Mouse (Mus musculus) embryonic facial prominence, embryonic 12.5 days (tissue): ENCODE results near the gene Usp20. TPM values are rescaled to one million over a fixed set of nuclear protein-coding genes. Genes with fewer than 3 reads are reported as not detected.
A peak's percentile ranks its signal among the peaks of the same experiment; 100 is the strongest.

Experiments used
- ATAC-seq: fragments of 200-750 bp; cut with Nextera tagmentation; 2 replicates; pipeline ENCODE4 v1.8.0; 2017; ENCODE audit not compliant: insufficient number of reproducible peaks, insufficient read depth, low FRiP score, low TSS enrichment
- H3K27ac ChIP-seq: fragments of 300-500 bp; sonication (generic); 2 replicates; pipeline ENCODE4 v1.5.1; 2016; ENCODE audit warnings: mild to moderate bottlenecking
- H3K27me3 ChIP-seq: fragments of 300-500 bp; sonication (generic); 2 replicates; pipeline ENCODE4 v1.6.1; 2016; ENCODE audit warnings: mild to moderate bottlenecking, moderate library complexity
- H3K36me3 ChIP-seq: fragments of 300-500 bp; sonication (generic); 2 replicates; pipeline ENCODE4 v1.6.1; 2016; ENCODE audit warnings: mild to moderate bottlenecking
- H3K4me1 ChIP-seq: fragments of 300-500 bp; sonication (generic); 2 replicates; pipeline ENCODE4 v1.6.1; 2016
- H3K4me2 ChIP-seq: fragments of 300-500 bp; sonication (generic); replicated peaks from 2 replicates; pipeline ENCODE4 v1.6.1; 2016; ENCODE audit warnings: mild to moderate bottlenecking, moderate library complexity
- H3K4me3 ChIP-seq: fragments of 300-500 bp; sonication (generic); 2 replicates; pipeline ENCODE4 v1.5.1; 2016; ENCODE audit warnings: mild to moderate bottlenecking
- H3K9ac ChIP-seq: fragments of 300-500 bp; sonication (generic); 2 replicates; pipeline ENCODE4 v1.6.1; 2016; ENCODE audit warnings: mild to moderate bottlenecking, moderate library complexity
- H3K9me3 ChIP-seq: fragments of 300-500 bp; sonication (generic); 2 replicates; pipeline ENCODE4 v1.6.1; 2016; ENCODE audit warnings: mild to moderate bottlenecking, moderate library complexity
- WGBS: fragments of 180-500 bp; shearing (Covaris S2); methylation state at CpG from one replicate; pipeline ENCODE4 v1.1.7; 2016; 5-methylcytosine and 5-hydroxymethylcytosine counted together
- polyA plus RNA-seq: library from polyadenylated mRNA; unstranded; fragments of >200 nt; fragmentation: Nextera tagmentation; extraction: Ambion mirVana; gene quantifications from 2 replicates; pipeline ENCODE4 v1.2.1, GENCODE M21; 2016

Gene Usp20
- polyA plus RNA-seq, 1 experiment from 2014 or later, result 24.5 TPM

- WGBS, result 68% methylated on average over 6 of the region's 6 CpGs
- ATAC-seq, result no peak
- Histone ChIP-seq H3K4me1 (peaks cover 24% of the 10 kb centered on the region), H3K9ac (peak overlapping the region; percentile 88), H3K4me3 (peak overlapping the region; percentile 89; the same call in 1 of the 2 replicates), H3K27me3 (no peaks in the 10 kb centered on the region), H3K4me2 (peak overlapping the region; percentile 83), H3K27ac (no peak overlapping the region), H3K9me3 (no peaks in the 10 kb centered on the region), H3K36me3 (peaks cover 47% of the 10 kb centered on the region)
Observed at GRCm38 (mm10) chr2:30954797-30955196, 27.3 kb upstream of the Usp20 start.

DNA sequence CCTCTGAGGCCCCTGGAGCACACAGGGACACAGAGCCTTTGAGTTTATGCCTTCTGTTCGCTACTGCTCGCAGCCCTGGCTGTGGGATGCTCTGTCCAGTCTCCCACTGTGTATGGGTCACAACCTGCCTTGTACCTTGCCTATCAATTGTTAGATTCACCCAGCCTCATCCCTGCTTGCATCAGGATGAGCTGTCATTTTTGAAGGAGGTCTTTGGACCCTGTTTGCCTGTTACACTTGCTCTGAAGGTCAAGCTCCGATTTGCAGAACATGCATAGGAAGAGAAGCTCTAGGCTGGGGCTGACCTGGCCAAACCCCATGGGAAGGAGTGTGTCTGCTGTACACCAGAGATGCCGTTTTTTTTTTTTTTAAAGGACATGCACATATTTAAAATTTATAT is 24.6 kb upstream of the Usp20 start:
- peaks cover 73% of the 10 kb centered on the region for H3K36me3 ChIP-seq
- no peak overlapping the region for H3K27ac ChIP-seq
- ATAC-seq, result no peak
- H3K9me3 ChIP-seq, result no peaks in the 10 kb centered on the region
- no peak overlapping the region for H3K9ac ChIP-seq
- no peak overlapping the region for H3K4me3 ChIP-seq
- no peak overlapping the region for H3K4me2 ChIP-seq
- H3K27me3 ChIP-seq, result no peaks in the 10 kb centered on the region
- 80% methylated on average over 4 of the region's 4 CpGs for WGBS
- peaks cover 20% of the 10 kb centered on the region for H3K4me1 ChIP-seq

DNA sequence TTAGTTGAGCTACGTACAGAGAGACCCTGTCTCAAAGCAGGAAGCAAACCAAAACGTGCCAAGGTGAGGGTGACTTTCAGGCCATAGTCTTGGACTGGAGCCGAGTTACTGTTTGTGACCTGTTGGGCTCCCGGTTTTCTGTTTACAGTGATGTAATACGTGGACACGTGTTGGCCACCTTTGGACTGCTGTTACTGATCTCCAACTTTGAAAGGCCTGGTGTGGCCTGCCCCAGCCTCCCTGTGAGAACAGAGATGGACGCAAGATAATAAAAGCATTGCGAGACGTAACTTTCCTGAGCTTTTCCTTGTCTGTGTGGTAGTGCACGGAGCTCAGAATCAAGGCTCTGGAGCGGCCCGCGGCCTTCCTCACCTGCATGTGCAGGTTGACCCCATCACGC is 23.4 kb upstream of the Usp20 start:
- Histone ChIP-seq H3K4me1 (peaks cover 18% of the 10 kb centered on the region), H3K4me3 (no peak overlapping the region), H3K9me3 (no peaks in the 10 kb centered on the region), H3K27ac (no peak overlapping the region), H3K4me2 (no peak overlapping the region), H3K27me3 (no peaks in the 10 kb centered on the region), H3K36me3 (peaks cover 85% of the 10 kb centered on the region), H3K9ac (no peak overlapping the region)
- no peak for ATAC-seq
- WGBS, result 94% methylated on average over 14 of the region's 14 CpGs

- Histone ChIP-seq H3K9me3 (no peaks in the 10 kb centered on the region), H3K4me1 (peaks cover 7% of the 10 kb centered on the region), H3K27ac (no peak overlapping the region), H3K9ac (no peak overlapping the region), H3K4me3 (no peak overlapping the region), H3K27me3 (no peaks in the 10 kb centered on the region), H3K4me2 (no peak overlapping the region), H3K36me3 (peaks cover 97% of the 10 kb centered on the region)
- ATAC-seq, result no peak
- 52% methylated on average over 5 of the region's 5 CpGs for WGBS
Observed at GRCm38 (mm10) chr2:30959856-30960255, 22.2 kb upstream of the Usp20 start.

GRCm38 (mm10) chr2:30962570-30963254 is 19.4 kb upstream of the Usp20 start:
- ATAC-seq, result no peak
- H3K27me3 ChIP-seq, result no peaks in the 10 kb centered on the region
- peaks cover 81% of the 10 kb centered on the region for H3K36me3 ChIP-seq
- peaks cover 14% of the 10 kb centered on the region for H3K4me1 ChIP-seq
- no peak overlapping the region for H3K4me2 ChIP-seq
- no peaks in the 10 kb centered on the region for H3K9me3 ChIP-seq
- no peak overlapping the region for H3K27ac ChIP-seq
- 84% methylated on average over 11 of the region's 11 CpGs for whole genome bisulfite sequencing
- H3K9ac ChIP-seq, result no peak overlapping the region
- H3K4me3 ChIP-seq, result no peak overlapping the region

GRCm38 (mm10) chr2:30965627-30966026 is 16.5 kb upstream of the Usp20 start:
- no peak overlapping the region; the same call in 1 of the 2 replicates for H3K4me2 ChIP-seq
- H3K4me3 ChIP-seq, result no peak overlapping the region

GRCm38 (mm10) chr2:30966826-30967225 is 15.3 kb upstream of the Usp20 start:
- Histone ChIP-seq H3K9me3 (no peaks in the 10 kb centered on the region), H3K27ac (no peak overlapping the region), H3K4me2 (peak overlapping the region; percentile 75), H3K4me1 (peaks cover 14% of the 10 kb centered on the region), H3K36me3 (peaks cover 45% of the 10 kb centered on the region), H3K27me3 (no peaks in the 10 kb centered on the region), H3K9ac (peak overlapping the region; percentile 88), H3K4me3 (peak overlapping the region; percentile 95)
- ATAC-seq, result no peak
- 22% methylated on average over 16 of the region's 16 CpGs for WGBS

More at GRCm38 (mm10) chr2:30965627-30966026, 16.5 kb upstream of the Usp20 start:
- Histone ChIP-seq H3K4me1 (peaks cover 14% of the 10 kb centered on the region), H3K9me3 (no peaks in the 10 kb centered on the region), H3K9ac (no peak overlapping the region), H3K36me3 (peaks cover 54% of the 10 kb centered on the region), H3K27ac (no peak overlapping the region), H3K27me3 (no peaks in the 10 kb centered on the region)
- WGBS, result 91% methylated on average over 8 of the region's 8 CpGs
- no peak for ATAC-seq

DNA sequence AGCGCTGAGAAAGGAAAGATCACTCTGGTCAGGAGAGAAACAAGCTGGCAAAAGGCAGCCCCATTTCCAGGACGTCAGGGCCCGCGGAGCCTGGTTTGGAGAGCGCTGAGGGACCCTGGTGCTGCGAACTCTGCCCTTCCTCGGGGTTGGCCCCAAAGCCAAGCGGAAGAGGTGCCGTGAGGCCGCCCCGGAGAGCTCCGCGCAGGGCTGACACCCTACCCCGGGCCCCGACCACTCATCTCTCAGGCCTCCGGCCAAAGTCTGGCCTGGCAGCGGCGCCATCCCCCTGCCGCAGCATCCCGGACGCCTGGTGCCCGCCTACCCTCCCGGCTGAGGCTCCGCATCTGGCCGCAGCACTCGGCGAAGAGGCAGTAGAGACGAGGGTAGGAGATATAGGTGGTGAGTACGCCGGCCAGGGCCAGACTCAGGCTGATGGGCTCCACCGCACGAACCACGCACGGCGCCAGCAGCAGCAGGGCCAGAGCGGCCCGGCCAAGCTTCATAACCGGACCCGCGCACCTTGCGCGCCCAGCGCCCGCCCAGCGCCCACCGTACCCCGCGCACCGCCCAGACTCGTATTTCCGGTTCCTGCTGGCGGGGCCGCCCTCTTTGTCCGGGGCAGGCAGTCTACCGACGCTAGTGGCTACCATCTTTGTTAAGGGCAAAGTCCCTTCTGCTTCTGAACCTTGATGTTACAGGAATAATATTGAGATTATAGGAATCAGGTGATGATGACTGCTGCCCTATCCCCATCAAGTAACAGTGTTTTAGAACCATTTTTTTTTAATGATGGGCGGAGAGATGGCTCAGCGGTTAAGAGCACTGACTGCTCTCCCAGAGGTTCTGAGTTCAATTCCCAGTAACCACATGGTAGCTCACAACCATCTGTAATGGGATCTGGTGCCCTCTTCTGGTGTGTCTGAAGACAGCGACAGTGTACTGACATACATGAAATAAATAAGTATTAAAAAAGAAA is 14.4 kb upstream of the Usp20 start, which contains the start of gene Tor1a:
TSS of gene Tor1a (minus strand) at position 582 of the 976 bp plus-strand sequence.
- Histone ChIP-seq H3K9me3 (no peaks in the 10 kb centered on the region), H3K27ac (peak within 1 kb of the TSS; percentile 73), H3K27me3 (no peaks in the 10 kb centered on the region), H3K4me3 (peak within 1 kb of the TSS; percentile 95), H3K9ac (peak within 1 kb of the TSS; percentile 88), H3K4me2 (peak within 1 kb of the TSS; percentile 75), H3K36me3 (peaks cover 42% of the 10 kb centered on the region), H3K4me1 (peaks cover 14% of the 10 kb centered on the region)
- peak; percentile 92 for ATAC-seq
- WGBS, result 2% methylated on average over 59 of the region's 59 CpGs

GRCm38 (mm10) chr2:30983024-30983423 is 945 bp downstream of the Usp20 start:
- no peak for ATAC-seq
- Histone ChIP-seq H3K9me3 (no peaks in the 10 kb centered on the region), H3K9ac (peak overlapping the region; percentile 70; the same call in 1 of the 2 replicates), H3K36me3 (peaks cover 11% of the 10 kb centered on the region), H3K4me1 (peaks cover 15% of the 10 kb centered on the region), H3K27me3 (no peaks in the 10 kb centered on the region), H3K4me2 (peak overlapping the region; percentile 82), H3K27ac (peak overlapping the region; percentile 48; the same call in 1 of the 2 replicates), H3K4me3 (peak overlapping the region; percentile 85)
- WGBS, result 43% methylated on average over 7 of the region's 7 CpGs

DNA sequence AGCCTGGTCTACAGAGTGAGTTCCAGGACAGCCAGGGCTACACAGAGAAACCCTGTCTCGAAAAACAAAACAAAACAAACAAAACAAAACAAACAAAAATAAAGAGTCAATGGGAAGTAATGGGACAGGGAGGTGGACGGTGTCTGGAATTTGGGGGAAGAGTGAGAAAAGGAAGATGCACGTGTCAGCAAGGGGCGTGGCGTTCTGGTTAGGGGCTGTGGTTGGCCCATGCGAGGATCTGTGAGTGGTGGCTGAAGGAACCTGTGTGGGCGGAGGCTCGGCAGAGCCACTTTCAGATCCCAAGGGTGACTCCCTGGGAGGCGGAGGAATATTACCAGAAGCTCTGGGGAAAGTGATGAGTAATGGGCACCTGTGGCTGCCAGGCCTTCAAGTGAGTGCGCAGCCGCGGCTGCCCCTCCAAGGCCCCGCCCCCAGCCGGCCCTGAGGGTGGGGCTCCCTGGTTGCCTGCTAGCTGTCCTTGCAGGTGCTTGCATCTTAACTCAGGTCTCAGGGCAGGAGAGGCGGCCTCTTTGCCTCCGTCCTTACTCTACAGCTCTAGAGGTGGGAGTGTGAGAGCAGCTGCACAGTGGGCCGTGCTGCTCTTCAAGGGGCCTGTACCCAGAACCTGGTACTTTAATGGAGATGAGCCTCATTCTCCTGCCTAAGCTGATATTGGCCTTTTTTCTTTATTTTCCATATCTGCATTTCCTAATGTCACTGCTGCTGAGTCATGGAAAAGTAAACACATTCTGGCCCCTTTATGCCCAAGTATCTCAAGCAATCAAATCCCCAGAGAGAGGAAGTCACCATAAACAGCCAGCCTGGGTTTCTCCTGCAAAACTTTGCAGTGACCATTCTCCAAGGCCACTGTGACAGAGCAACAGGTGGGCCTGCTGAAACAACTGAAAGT is 3.3 kb downstream of the Usp20 start:
- Histone ChIP-seq H3K36me3 (0 out of 2 replicates have a peak, but pooled peaks cover 4% of the 10 kb centered on the region), H3K4me2 (peak overlapping the region; percentile 0; the same call in 1 of the 2 replicates), H3K4me3 (no peak overlapping the region), H3K27ac (no peak overlapping the region), H3K27me3 (no peaks in the 10 kb centered on the region), H3K9ac (no peak overlapping the region), H3K4me1 (peaks cover 15% of the 10 kb centered on the region), H3K9me3 (no peaks in the 10 kb centered on the region)
- WGBS, result 22% methylated on average over 17 of the region's 17 CpGs
- ATAC-seq, result no peak

GRCm38 (mm10) chr2:30990221-30990620 is 8.1 kb downstream of the Usp20 start:
- H3K27ac ChIP-seq, result no peak overlapping the region
- WGBS, result 86% methylated on average over 9 of the region's 9 CpGs
- H3K4me2 ChIP-seq, result no peak overlapping the region
- no peaks in the 10 kb centered on the region for H3K9me3 ChIP-seq
- no peak for ATAC-seq
- H3K9ac ChIP-seq, result no peak overlapping the region
- no peaks in the 10 kb centered on the region for H3K4me1 ChIP-seq
- no peak overlapping the region for H3K4me3 ChIP-seq
- no peaks in the 10 kb centered on the region for H3K27me3 ChIP-seq
- H3K36me3 ChIP-seq, result 0 out of 2 replicates have a peak, but pooled peaks cover 4% of the 10 kb centered on the region
